Mouse (Mus musculus) inflammation-experienced regulatory T-cells, adult 6 months (primary cell): Measurements from ENCODE around the gene Gabrd. TPM values are rescaled to one million over a fixed set of nuclear protein-coding genes. Genes with fewer than 3 reads are reported as not detected.

Source experiments
- ATAC-seq: one replicate; pipeline ENCODE4 v1.8.0; 2017
- polyA plus RNA-seq, 3 experiments: library from polyadenylated mRNA; unstranded; fragments of 100-300 nt; shearing (Covaris generic); gene quantifications; one replicate each; pipeline ENCODE4 v1.2.1; 2017

Gabrd gene
- polyA plus RNA-seq, 3 experiments from 2014 or later: 1.1 TPM; not detected in 2

- no peak for ATAC-seq
These were observed 15.2 kb downstream of the Gabrd start for GRCm38 (mm10) chr4:155382752-155383151.

GRCm38 (mm10) chr4:155381974-155382373 is 15.9 kb downstream of the Gabrd start:
- ATAC-seq: no peak

- ATAC-seq: no peak
These were observed 25.8 kb downstream of the Gabrd start for GRCm38 (mm10) chr4:155371797-155372735.

- ATAC-seq: no peak
These were observed 26.9 kb downstream of the Gabrd start for GRCm38 (mm10) chr4:155370737-155371715.

- no peak for ATAC-seq
These were observed 29.2 kb downstream of the Gabrd start for GRCm38 (mm10) chr4:155368684-155369083.

GRCm38 (mm10) chr4:155367739-155368138 is 30.2 kb downstream of the Gabrd start:
- ATAC-seq: no peak

GRCm38 (mm10) chr4:155366784-155367183 is 31.1 kb downstream of the Gabrd start:
- no peak for ATAC-seq

GRCm38 (mm10) chr4:155362443-155362842 is 35.5 kb downstream of the Gabrd start:
- no peak for ATAC-seq

- ATAC-seq: peak; percentile 98
These were observed 36.6 kb downstream of the Gabrd start, which contains the start of gene Prkcz for GRCm38 (mm10) chr4:155361303-155361791. Gene Prkcz, minus strand, starts transcription at chr4:155361361.

GRCm38 (mm10) chr4:155360856-155361255 is 37.1 kb downstream of the Gabrd start:
- peak; percentile 24 for ATAC-seq

- no peak for ATAC-seq
These were observed 38.1 kb downstream of the Gabrd start for GRCm38 (mm10) chr4:155359560-155360464.

- ATAC-seq: no peak
These were observed 40.3 kb downstream of the Gabrd start for GRCm38 (mm10) chr4:155357601-155358000.

- ATAC-seq: no peak
These were observed 41.6 kb downstream of the Gabrd start for GRCm38 (mm10) chr4:155356354-155356753.

- no peak for ATAC-seq
These were observed 43.4 kb downstream of the Gabrd start for GRCm38 (mm10) chr4:155354546-155354945.

- no peak for ATAC-seq
These were observed 43.9 kb downstream of the Gabrd start for GRCm38 (mm10) chr4:155354035-155354434.

GRCm38 (mm10) chr4:155352581-155352980 is 45.3 kb downstream of the Gabrd start:
- ATAC-seq: peak; percentile 46

GRCm38 (mm10) chr4:155346350-155346749 is 51.6 kb downstream of the Gabrd start:
- no peak for ATAC-seq

GRCm38 (mm10) chr4:155345608-155345953 is 52.3 kb downstream of the Gabrd start:
- ATAC-seq: peak; percentile 52

GRCm38 (mm10) chr4:155344716-155345607 is 53.0 kb downstream of the Gabrd start:
- peak; percentile 38 for ATAC-seq

- no peak for ATAC-seq
These were observed 53.7 kb downstream of the Gabrd start for GRCm38 (mm10) chr4:155344299-155344600.
